Mouse (Mus musculus) small intestine, adult 10 weeks (tissue): Measurements from ENCODE around the gene Tff3. TPM values are rescaled to one million over a fixed set of nuclear protein-coding genes. Genes with fewer than 3 reads are reported as not detected.

Source experiments
- polyA plus RNA-seq: library from polyadenylated mRNA; stranded (reverse); fragments of 350-450 nt; fragmentation: Illumina TruSeq; extraction: RNeasy Lipid Tissue Mini Kit (QIAGEN cat#74804); gene quantifications from one replicate; pipeline ENCODE4 v1.2.3, GENCODE M21; 2014; ENCODE audit warnings: low replicate concordance

The Tff3 gene
- polyA plus RNA-seq = 10.6 TPM

DNA sequence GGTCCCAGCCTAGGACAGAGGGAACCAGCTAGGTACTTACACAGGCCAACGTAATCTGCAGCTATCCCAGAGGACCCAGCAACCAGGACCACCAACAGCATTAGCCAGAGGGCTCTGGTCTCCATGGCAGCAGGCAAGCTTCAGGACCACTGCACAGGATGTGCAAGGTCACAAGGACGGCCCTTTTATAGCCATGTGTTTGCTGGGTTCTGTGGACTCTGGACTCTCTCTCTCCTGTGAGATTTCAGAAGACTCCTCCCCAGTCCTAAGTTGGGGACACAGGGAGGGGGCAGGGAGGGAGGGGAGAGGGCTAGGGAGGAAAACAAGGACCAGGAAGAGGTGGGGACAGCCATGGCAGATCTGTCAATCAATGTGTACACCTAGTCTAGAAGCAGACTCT is at the start of gene Tff3:
Gene Tff3, minus strand, starts transcription at position 195 of the 400 bp plus-strand sequence.

DNA sequence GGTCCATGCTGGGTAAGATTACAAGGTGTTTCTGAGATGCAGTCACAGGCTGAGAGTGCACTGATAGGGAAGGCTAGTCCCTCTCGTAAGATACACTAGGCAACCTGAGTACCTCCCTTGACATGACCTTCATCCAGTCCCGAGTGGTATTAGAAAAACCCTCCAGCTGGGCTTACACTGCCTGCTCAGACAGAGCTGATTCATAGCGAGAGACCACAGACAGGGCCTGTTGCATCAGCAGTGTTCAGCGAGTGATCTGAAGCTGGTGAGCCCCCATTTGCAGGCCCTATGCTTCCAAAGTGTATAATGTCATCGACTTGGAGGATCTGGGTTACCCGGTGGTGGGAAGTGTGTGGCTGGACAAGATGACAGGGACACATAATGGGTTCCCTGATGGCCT is 35.7 kb upstream of the Tff3 start, which contains the start of gene Tff1:
Gene Tff1, minus strand, starts transcription at position 151 of the 400 bp plus-strand sequence.

DNA sequence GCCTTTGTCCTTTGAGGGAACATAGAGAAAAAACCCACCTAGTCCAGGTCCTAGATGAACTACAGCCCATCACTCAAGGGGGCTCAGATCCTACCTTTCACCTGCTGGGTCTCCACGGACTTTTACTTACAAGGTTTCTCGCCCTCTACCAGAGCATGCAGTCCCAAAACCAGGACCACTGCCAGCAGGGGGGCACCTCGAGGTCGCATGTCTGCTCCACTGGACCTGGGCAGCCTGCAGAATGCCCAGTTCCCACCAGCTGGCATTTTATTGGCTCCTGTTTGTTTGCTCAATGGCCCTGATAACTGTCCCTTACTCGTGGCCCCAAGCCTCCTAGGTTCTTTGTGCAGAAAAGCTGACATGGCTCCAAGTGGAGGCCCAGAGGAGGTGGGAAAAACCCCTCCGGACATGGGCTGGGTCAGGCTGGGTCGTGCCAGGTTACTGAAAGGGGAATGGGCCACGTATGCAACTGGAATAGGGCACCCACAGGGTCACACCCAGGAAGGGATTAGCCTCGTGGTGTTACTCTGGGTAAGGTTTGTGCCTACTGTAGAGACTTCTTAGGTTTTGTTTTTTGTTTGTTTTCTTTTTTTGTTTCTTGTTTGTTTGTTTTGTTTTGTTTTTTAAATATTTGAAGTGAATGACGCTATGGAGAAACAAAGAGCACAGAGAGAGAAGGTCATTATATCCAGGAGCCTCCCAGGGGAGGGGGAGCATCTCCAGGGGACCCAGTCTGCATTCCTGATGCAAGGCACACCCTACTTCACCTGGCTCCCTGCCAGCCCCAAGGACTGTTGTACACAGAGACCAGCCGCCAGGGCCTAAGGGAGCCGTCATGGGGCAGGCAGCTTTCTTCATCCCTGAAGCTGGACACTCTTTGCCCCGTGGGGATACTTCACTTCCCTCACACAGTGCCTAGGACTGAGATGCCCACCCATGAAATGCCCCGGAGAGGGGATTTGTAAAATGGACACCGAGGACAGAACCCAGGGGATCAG is 14.9 kb upstream of the Tff3 start, which contains the start of gene Tff2:
Gene Tff2, minus strand, starts transcription at position 243 of the 998 bp plus-strand sequence.

Other genes starting within 250 kb of the Tff3 start
- 1.2 TPM for gene Glp1r, start 227.8 kb downstream of the Tff3 start, polyA plus RNA-seq
- not detected for gene Umodl1, start 175.0 kb downstream of the Tff3 start, polyA plus RNA-seq
- 1.0 TPM for gene Abcg1, start 72.0 kb downstream of the Tff3 start, polyA plus RNA-seq
- 11.3 TPM for gene Tff2, start 14.6 kb upstream of the Tff3 start, polyA plus RNA-seq
- not detected for gene Tff1, start 35.6 kb upstream of the Tff3 start, polyA plus RNA-seq
- gene Tmprss3, start 69.3 kb upstream of the Tff3 start, polyA plus RNA-seq = not detected
- not detected for gene Ubash3a, start 78.2 kb upstream of the Tff3 start, polyA plus RNA-seq
- gene Rsph1, start 147.7 kb upstream of the Tff3 start, polyA plus RNA-seq = not detected
- gene Slc37a1, start 157.1 kb upstream of the Tff3 start, polyA plus RNA-seq = 3.2 TPM